Mouse (Mus musculus): Measurements from ENCODE around the gene Dhx29. TPM values are rescaled to one million over a fixed set of nuclear protein-coding genes. Genes with fewer than 3 reads are reported as not detected.
A peak's percentile ranks its signal among the peaks of the same experiment; 100 is the strongest.

The Dhx29 gene
- polyA plus RNA-seq, 1 experiment from 2014 or later: 42.3 TPM

DNA sequence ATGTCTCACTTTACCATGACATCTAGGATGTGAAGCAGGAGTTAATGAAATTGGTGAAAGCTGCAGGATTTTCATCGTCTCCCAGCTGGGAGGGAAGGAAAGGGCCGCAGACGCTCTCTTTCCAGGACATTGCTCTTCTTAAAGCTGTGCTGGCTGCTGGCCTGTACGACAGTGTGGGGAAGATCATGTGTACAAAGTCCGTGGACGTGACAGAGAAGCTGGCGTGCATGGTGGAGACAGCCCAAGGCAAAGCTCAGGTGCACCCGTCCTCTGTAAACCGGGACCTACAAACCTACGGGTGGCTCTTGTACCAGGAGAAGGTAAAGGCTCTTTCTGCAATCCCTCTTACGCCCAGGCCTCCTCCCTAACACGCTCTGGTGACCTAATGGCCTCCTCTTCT lies 37.2 kb downstream of the Dhx29 start:
- no peak overlapping the region for H3K4me3 ChIP-seq (ENCODE audit: low read depth, low read length)
- 94% methylated on average over 12 of the region's 12 CpGs for WGBS
- DNase-seq (ENCODE audit: low spot score): no peak
- no peak overlapping the region for H3K9ac ChIP-seq (ENCODE audit: low read depth, low read length)
- no peak overlapping the region for H3K4me2 ChIP-seq (replicated peaks; ENCODE audit: low read depth, low read length)
- no peaks in the 10 kb centered on the region for H3K27me3 ChIP-seq (ENCODE audit: control insufficient read depth, insufficient read depth, low read length)
- H3K27ac ChIP-seq (ENCODE audit: low read depth, low read length): no peak overlapping the region
- H3K4me1 ChIP-seq (replicated peaks; ENCODE audit: control insufficient read depth, insufficient read depth, low read length): no peaks in the 10 kb centered on the region
- no peak for ATAC-seq (ENCODE audit: low FRiP score)
- no peaks in the 10 kb centered on the region for H3K9me3 ChIP-seq (ENCODE audit: control insufficient read depth, low read length)
- H3K36me3 ChIP-seq (ENCODE audit: control insufficient read depth, insufficient read depth, low read length): peaks cover 5% of the 10 kb centered on the region; the same call in 1 of the 2 replicates

DNA sequence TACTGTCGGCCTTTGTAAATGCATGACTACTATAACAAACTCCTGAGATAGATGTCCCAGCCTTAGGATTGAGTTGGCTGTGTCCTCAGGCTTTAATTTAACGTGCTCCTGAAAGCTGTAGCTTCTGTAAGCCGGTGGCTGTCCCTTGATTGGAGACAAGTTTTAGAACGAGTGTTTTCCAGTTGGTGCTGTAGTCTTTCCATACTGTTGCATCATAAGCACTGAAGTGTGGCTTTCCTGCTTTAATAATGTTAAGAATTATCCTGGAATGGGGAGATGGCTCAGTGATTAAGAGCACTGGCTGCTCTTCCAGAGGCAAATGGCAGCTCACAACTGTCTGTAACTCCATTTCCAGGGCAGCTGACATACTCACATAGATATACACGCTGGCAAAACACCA lies 40.0 kb downstream of the Dhx29 start:
- Histone ChIP-seq H3K36me3 (ENCODE audit: control insufficient read depth, insufficient read depth, low read length) (peaks cover 3% of the 10 kb centered on the region; the same call in 1 of the 2 replicates), H3K4me2 (replicated peaks; ENCODE audit: low read depth, low read length) (no peak overlapping the region), H3K9me3 (ENCODE audit: control insufficient read depth, low read length) (no peaks in the 10 kb centered on the region), H3K27ac (ENCODE audit: low read depth, low read length) (no peak overlapping the region), H3K4me3 (ENCODE audit: low read depth, low read length) (no peak overlapping the region), H3K4me1 (replicated peaks; ENCODE audit: control insufficient read depth, insufficient read depth, low read length) (no peaks in the 10 kb centered on the region), H3K9ac (ENCODE audit: low read depth, low read length) (no peak overlapping the region), H3K27me3 (ENCODE audit: control insufficient read depth, insufficient read depth, low read length) (no peaks in the 10 kb centered on the region)
- WGBS: 94% methylated on average over 5 of the region's 5 CpGs
- ATAC-seq (ENCODE audit: low FRiP score) (no peak), DNase-seq (ENCODE audit: low spot score) (no peak)

GRCm38 (mm10) chr13:112976720-112977119 lies 49.5 kb downstream of the Dhx29 start:
- no peak for DNase-seq (ENCODE audit: low spot score)
- WGBS: 41% methylated on average over 10 of the region's 10 CpGs
- no peak overlapping the region for H3K4me3 ChIP-seq (ENCODE audit: low read depth, low read length)
- H3K36me3 ChIP-seq (ENCODE audit: control insufficient read depth, insufficient read depth, low read length): no peaks in the 10 kb centered on the region
- no peak overlapping the region for H3K4me2 ChIP-seq (replicated peaks; ENCODE audit: low read depth, low read length)
- no peaks in the 10 kb centered on the region for H3K4me1 ChIP-seq (replicated peaks; ENCODE audit: control insufficient read depth, insufficient read depth, low read length)
- no peaks in the 10 kb centered on the region for H3K9me3 ChIP-seq (ENCODE audit: control insufficient read depth, low read length)
- H3K9ac ChIP-seq (ENCODE audit: low read depth, low read length): no peak overlapping the region
- peaks cover under 1% of the 10 kb centered on the region; the same call in 1 of the 2 replicates for H3K27me3 ChIP-seq (ENCODE audit: control insufficient read depth, insufficient read depth, low read length)
- no peak overlapping the region for H3K27ac ChIP-seq (ENCODE audit: low read depth, low read length)
- ATAC-seq (ENCODE audit: low FRiP score): no peak

DNA sequence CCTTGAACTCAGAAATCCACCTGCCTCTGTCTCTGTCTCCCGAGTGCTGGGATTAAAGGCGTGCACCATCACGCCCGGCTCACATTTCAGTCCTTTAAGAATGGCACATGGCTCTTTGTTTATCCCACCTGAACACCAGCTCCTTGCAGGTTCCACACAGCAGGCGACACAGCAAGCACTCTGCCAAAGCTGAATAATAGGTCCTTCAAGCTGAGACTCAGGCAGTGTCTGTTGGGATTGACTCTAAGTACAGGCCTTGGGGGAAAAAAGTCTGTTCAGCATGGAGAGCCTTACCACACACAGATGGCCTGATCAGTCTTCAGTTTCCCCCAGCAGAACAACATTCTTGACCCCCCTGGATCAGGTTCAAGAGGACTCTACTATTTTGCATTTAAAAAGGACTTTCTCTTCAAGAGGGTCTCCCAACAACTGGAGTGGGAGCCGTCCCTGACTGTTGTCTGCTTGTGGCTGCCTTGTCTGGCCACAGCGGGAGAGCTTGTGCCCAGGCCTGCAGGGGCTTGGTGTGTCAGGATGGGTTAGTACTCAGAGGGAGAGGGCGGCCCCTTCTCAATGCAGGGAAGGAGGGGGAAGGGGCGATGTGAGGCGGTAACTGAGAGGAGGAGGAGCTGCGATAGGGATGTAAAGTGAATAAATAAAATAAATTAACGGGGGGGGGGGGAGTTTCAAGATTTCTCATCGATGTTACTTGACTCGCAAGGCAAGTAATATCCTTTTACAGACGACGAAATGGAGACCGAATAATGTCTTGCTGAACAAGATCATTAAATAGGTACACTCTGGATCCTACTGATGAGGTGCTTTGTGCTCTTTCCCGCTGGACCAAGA lies 58.6 kb downstream of the Dhx29 start:
- H3K27ac ChIP-seq (ENCODE audit: low read depth, low read length): no peak overlapping the region
- no peaks in the 10 kb centered on the region for H3K9me3 ChIP-seq (ENCODE audit: control insufficient read depth, low read length)
- 0 out of 2 replicates have a peak overlapping the region, but pooled peaks have one; percentile 93 for H3K4me2 ChIP-seq (replicated peaks; ENCODE audit: low read depth, low read length)
- 2% methylated on average over 18 of the region's 18 CpGs for WGBS
- H3K9ac ChIP-seq (ENCODE audit: low read depth, low read length): no peak overlapping the region
- DNase-seq (ENCODE audit: low spot score): peak; percentile 58
- peaks cover 55% of the 10 kb centered on the region for H3K27me3 ChIP-seq (ENCODE audit: control insufficient read depth, insufficient read depth, low read length)
- no peaks in the 10 kb centered on the region for H3K36me3 ChIP-seq (ENCODE audit: control insufficient read depth, insufficient read depth, low read length)
- peaks cover 16% of the 10 kb centered on the region for H3K4me1 ChIP-seq (replicated peaks; ENCODE audit: control insufficient read depth, insufficient read depth, low read length)
- ATAC-seq (ENCODE audit: low FRiP score): peak; percentile 36; the same call in 1 of the 2 replicates
- H3K4me3 ChIP-seq (ENCODE audit: low read depth, low read length): no peak overlapping the region

GRCm38 (mm10) chr13:112986451-112986950 lies 59.2 kb downstream of the Dhx29 start:
- Histone ChIP-seq H3K4me1 (replicated peaks; ENCODE audit: control insufficient read depth, insufficient read depth, low read length) (peaks cover 16% of the 10 kb centered on the region), H3K27ac (ENCODE audit: low read depth, low read length) (no peak overlapping the region), H3K4me2 (replicated peaks; ENCODE audit: low read depth, low read length) (peak overlapping the region; percentile 93; the same call in 1 of the 2 replicates), H3K9me3 (ENCODE audit: control insufficient read depth, low read length) (no peaks in the 10 kb centered on the region), H3K36me3 (ENCODE audit: control insufficient read depth, insufficient read depth, low read length) (no peaks in the 10 kb centered on the region), H3K4me3 (ENCODE audit: low read depth, low read length) (peak overlapping the region; percentile 42; the same call in 1 of the 2 replicates), H3K27me3 (ENCODE audit: control insufficient read depth, insufficient read depth, low read length) (peaks cover 62% of the 10 kb centered on the region), H3K9ac (ENCODE audit: low read depth, low read length) (no peak overlapping the region)
- no peak for ATAC-seq (ENCODE audit: low FRiP score)
- WGBS: under 1% methylated on average over 17 of the region's 17 CpGs
- peak; percentile 54 for DNase-seq (ENCODE audit: low spot score)

- ATAC-seq (ENCODE audit: low FRiP score) (peak; percentile 92), DNase-seq (ENCODE audit: low spot score) (peak; percentile 89)
- Histone ChIP-seq H3K9ac (ENCODE audit: low read depth, low read length) (peak within 1 kb of the TSS; percentile 27; the same call in 1 of the 2 replicates), H3K27ac (ENCODE audit: low read depth, low read length) (no peak within 1 kb of the TSS), H3K4me3 (ENCODE audit: low read depth, low read length) (peak within 1 kb of the TSS; percentile 42), H3K4me2 (replicated peaks; ENCODE audit: low read depth, low read length) (peak within 1 kb of the TSS; percentile 93), H3K27me3 (ENCODE audit: control insufficient read depth, insufficient read depth, low read length) (peaks cover 66% of the 10 kb centered on the region), H3K9me3 (ENCODE audit: control insufficient read depth, low read length) (no peaks in the 10 kb centered on the region), H3K4me1 (replicated peaks; ENCODE audit: control insufficient read depth, insufficient read depth, low read length) (peaks cover 16% of the 10 kb centered on the region), H3K36me3 (ENCODE audit: control insufficient read depth, insufficient read depth, low read length) (no peaks in the 10 kb centered on the region)
- 0% methylated on average over 29 of the region's 47 CpGs for WGBS
Measured at GRCm38 (mm10) chr13:112987532-112987943, 60.3 kb downstream of the Dhx29 start, which contains the start of gene Ccno. Ccno (plus strand) TSS chr13:112987802.

- WGBS: under 1% methylated on average over 39 of the region's 39 CpGs
- ATAC-seq (ENCODE audit: low FRiP score) (peak; percentile 52), DNase-seq (ENCODE audit: low spot score) (no peak)
- Histone ChIP-seq H3K4me2 (replicated peaks; ENCODE audit: low read depth, low read length) (peak overlapping the region; percentile 93), H3K9me3 (ENCODE audit: control insufficient read depth, low read length) (no peaks in the 10 kb centered on the region), H3K9ac (ENCODE audit: low read depth, low read length) (peak overlapping the region; percentile 27; the same call in 1 of the 2 replicates), H3K36me3 (ENCODE audit: control insufficient read depth, insufficient read depth, low read length) (no peaks in the 10 kb centered on the region), H3K27me3 (ENCODE audit: control insufficient read depth, insufficient read depth, low read length) (peaks cover 68% of the 10 kb centered on the region), H3K4me1 (replicated peaks; ENCODE audit: control insufficient read depth, insufficient read depth, low read length) (peaks cover 16% of the 10 kb centered on the region), H3K27ac (ENCODE audit: low read depth, low read length) (no peak overlapping the region), H3K4me3 (ENCODE audit: low read depth, low read length) (peak overlapping the region; percentile 42)
Measured at GRCm38 (mm10) chr13:112987991-112988390, 60.7 kb downstream of the Dhx29 start.

DNA sequence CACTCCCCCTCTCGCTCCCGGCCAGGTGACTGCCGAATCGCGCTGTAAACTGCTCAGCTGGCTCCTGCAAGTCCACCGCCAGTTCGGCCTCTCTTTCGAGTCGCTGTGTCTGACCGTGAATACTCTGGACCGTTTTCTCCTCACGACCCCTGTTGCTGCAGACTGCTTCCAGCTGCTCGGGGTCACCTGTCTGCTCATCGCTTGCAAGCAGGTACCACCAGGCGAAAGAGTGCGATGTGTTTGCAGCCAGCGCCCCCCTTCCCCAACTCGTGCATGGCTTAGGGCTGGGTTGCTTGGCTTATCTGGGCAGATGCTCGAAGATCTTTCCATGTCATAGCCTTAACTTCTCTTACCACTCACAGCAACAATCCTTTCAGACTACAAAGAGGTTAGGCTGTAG lies 61.6 kb downstream of the Dhx29 start:
- DNase-seq (ENCODE audit: low spot score): peak; percentile 44

More for the DNA sequence above, 61.6 kb downstream of the Dhx29 start:
- Histone ChIP-seq H3K27me3 (ENCODE audit: control insufficient read depth, insufficient read depth, low read length) (peaks cover 77% of the 10 kb centered on the region), H3K4me1 (replicated peaks; ENCODE audit: control insufficient read depth, insufficient read depth, low read length) (peaks cover 22% of the 10 kb centered on the region), H3K4me2 (replicated peaks; ENCODE audit: low read depth, low read length) (peak overlapping the region; percentile 93), H3K27ac (ENCODE audit: low read depth, low read length) (no peak overlapping the region), H3K36me3 (ENCODE audit: control insufficient read depth, insufficient read depth, low read length) (no peaks in the 10 kb centered on the region), H3K9me3 (ENCODE audit: control insufficient read depth, low read length) (no peaks in the 10 kb centered on the region), H3K9ac (ENCODE audit: low read depth, low read length) (no peak overlapping the region), H3K4me3 (ENCODE audit: low read depth, low read length) (peak overlapping the region; percentile 42)
- ATAC-seq (ENCODE audit: low FRiP score): no peak
- under 1% methylated on average over 19 of the region's 19 CpGs for WGBS

All from hindbrain, embryonic 11.5 days (tissue).